Mouse (Mus musculus) embryonic fibroblast, embryonic 13.5 days (primary cell): ENCODE data around the gene Map2k6.

Experiments
- CTCF ChIP-seq: IDR thresholded peaks from 2 replicates; pipeline ENCODE4 v1.5.1; 2011; ENCODE audit warnings: mild to moderate bottlenecking, control low read depth, low read length, moderate library complexity, borderline replicate concordance; ENCODE audit not compliant: insufficient read depth
- POLR2A ChIP-seq: IDR thresholded peaks from 2 replicates; pipeline ENCODE4 v1.6.1; 2011; ENCODE audit warnings: low read depth, mild to moderate bottlenecking, control low read depth, low read length, moderate library complexity

- TF ChIP-seq CTCF: no peak
- TF ChIP-seq POLR2A: no peak
Observed at GRCm38 (mm10) chr11:110563272-110563671, 164.3 kb downstream of the Map2k6 start.
